Mouse (Mus musculus) embryo, embryonic 11.5 days (tissue): Measurements from ENCODE around the gene Zfp423.

ENCODE experiments used
- DNase-seq: peaks from one replicate; pipeline ENCODE4 v3.0.0-alpha.2; 2012; ENCODE audit warnings: low read depth, low spot score

Zfp423 gene

GRCm38 (mm10) chr8:87959320-87959920 is at the start of gene Zfp423:
TSS of gene Zfp423 (minus strand) at chr8:87959595.
- DNase-seq: no peak

GRCm38 (mm10) chr8:88006811-88007210 is 47.4 kb upstream of the Zfp423 start:
- DNase-seq: no peak

- DNase-seq: no peak
These were observed 25.4 kb upstream of the Zfp423 start for GRCm38 (mm10) chr8:87984778-87985177.

GRCm38 (mm10) chr8:87984032-87984431 is 24.6 kb upstream of the Zfp423 start:
- no peak for DNase-seq

- DNase-seq: no peak
These were observed 23.5 kb upstream of the Zfp423 start for GRCm38 (mm10) chr8:87982936-87983335.

GRCm38 (mm10) chr8:87975466-87975809 is 16.0 kb upstream of the Zfp423 start:
- DNase-seq: no peak

GRCm38 (mm10) chr8:87974759-87975465 is 15.5 kb upstream of the Zfp423 start:
- no peak for DNase-seq

- no peak for DNase-seq
These were observed 14.8 kb upstream of the Zfp423 start for GRCm38 (mm10) chr8:87974122-87974758.

GRCm38 (mm10) chr8:87967866-87968620 is 8.6 kb upstream of the Zfp423 start:
- no peak for DNase-seq

GRCm38 (mm10) chr8:87967057-87967820 is 7.8 kb upstream of the Zfp423 start:
- DNase-seq: no peak

- no peak for DNase-seq
These were observed 3.3 kb upstream of the Zfp423 start for GRCm38 (mm10) chr8:87962514-87963225.

- DNase-seq: no peak
These were observed 2.5 kb upstream of the Zfp423 start for GRCm38 (mm10) chr8:87961680-87962513.

- DNase-seq: no peak
These were observed 1.7 kb upstream of the Zfp423 start for GRCm38 (mm10) chr8:87961108-87961507.

- DNase-seq: no peak
These were observed 810 bp upstream of the Zfp423 start for GRCm38 (mm10) chr8:87960061-87960749.

- DNase-seq: no peak
These were observed 710 bp downstream of the Zfp423 start for GRCm38 (mm10) chr8:87958451-87959319.

- no peak for DNase-seq
These were observed 1.4 kb downstream of the Zfp423 start for GRCm38 (mm10) chr8:87957871-87958450.

- DNase-seq: no peak
These were observed 3.4 kb downstream of the Zfp423 start for GRCm38 (mm10) chr8:87956001-87956400.

- no peak for DNase-seq
These were observed 5.9 kb downstream of the Zfp423 start for GRCm38 (mm10) chr8:87953473-87953872.
